Mouse (Mus musculus): ENCODE data around the gene Runx2.

GRCm38 (mm10) chr17:44707956-44708355 lies 106.6 kb downstream of the Runx2 start:
- TF ChIP-seq CTCF (IDR thresholded peaks at IDR 0.05; ENCODE audit: extremely low read depth, insufficient read length, insufficient replicate concordance, low read depth, low read length) (no peak), POLR2A (IDR thresholded peaks at IDR 0.05; ENCODE audit: low read depth, low read length) (no peak)
